Mouse (Mus musculus) embryonic fibroblast, embryonic 13.5 days (primary cell): Measurements from ENCODE around the gene Gm45711.

ENCODE experiments used
- CTCF ChIP-seq: IDR thresholded peaks from 2 replicates; pipeline ENCODE4 v1.5.1; 2011; ENCODE audit warnings: mild to moderate bottlenecking, control low read depth, low read length, moderate library complexity, borderline replicate concordance; ENCODE audit not compliant: insufficient read depth
- POLR2A ChIP-seq: IDR thresholded peaks from 2 replicates; pipeline ENCODE4 v1.6.1; 2011; ENCODE audit warnings: low read depth, mild to moderate bottlenecking, control low read depth, low read length, moderate library complexity

DNA sequence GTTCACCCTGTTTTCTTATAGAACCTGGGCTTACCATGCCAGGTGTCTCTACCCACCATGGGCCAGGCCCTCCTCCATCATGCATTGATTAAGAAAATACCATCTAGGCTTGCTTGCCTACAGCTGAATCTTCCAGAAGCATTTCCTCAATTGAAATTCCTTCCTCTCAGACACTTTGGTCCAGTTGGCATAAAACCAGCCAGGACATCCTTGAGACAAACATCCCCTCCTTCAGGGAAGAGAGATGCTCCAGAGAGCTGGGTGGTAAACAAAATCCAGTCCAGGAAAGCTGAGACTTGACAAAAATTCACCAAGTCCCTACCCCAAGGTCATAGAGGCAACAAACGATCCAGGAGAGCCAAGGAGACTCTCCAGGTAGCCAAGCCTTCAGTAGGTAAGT lies 24.3 kb upstream of the Gm45711 start:
- no peak for TF ChIP-seq POLR2A
- TF ChIP-seq CTCF = no peak
